In the genomic region with DNA sequence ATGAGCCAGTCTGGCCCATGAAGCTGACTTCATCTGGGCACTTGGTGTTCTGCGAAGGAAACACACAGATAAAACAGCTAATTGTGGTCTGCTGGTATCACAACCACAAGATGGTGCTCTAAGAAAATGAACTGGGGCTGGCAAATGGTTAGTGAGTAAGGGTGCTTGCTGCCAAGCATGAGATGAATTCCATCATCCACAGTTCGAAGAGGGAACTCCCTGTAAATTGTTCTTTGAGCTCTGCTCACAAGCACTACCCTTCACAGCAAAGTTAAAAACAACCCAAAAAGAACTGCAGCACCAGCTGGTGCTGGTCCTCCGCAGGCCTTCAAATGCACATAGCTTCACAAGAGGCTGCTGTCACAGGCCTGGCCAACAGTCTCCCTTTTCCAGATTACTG, we compare ENCODE assay signal across 8 mouse cellular contexts. TPM values are rescaled to one million over a fixed set of nuclear protein-coding genes. Genes with fewer than 3 reads are reported as not detected.
A peak's percentile ranks its signal among the peaks of the same experiment; 100 is the strongest.
DNase-seq lines count a peak whose midpoint lies in the region; ATAC-seq lines count a peak whose summit lies in the region.

No protein-coding gene starts in this region.

- peak; percentile 77 for DNase-seq in forebrain, embryonic 14.5 days (ENCODE audit: low spot score)
- DNase-seq in forebrain, embryonic 11.5 days (ENCODE audit: low spot score): no peak
- peak; percentile 68 for DNase-seq in 416B (ENCODE audit: low read depth)
- peak; percentile 66 to 76 for DNase-seq in cerebellum, postnatal 10 days
- DNase-seq in heart, postnatal 36 days: peak; percentile 28 to 54
- DNase-seq in left cerebral cortex, postnatal 4 days: peak; percentile 24
- peak; percentile 86 for DNase-seq in telencephalon, adult 2 months (ENCODE audit: low read depth, low spot score)

- no peak overlapping the region for H3K4me3 ChIP-seq in forebrain, embryonic 14.5 days (ENCODE audit: low read depth, low read length)
- H3K4me3 ChIP-seq in forebrain, embryonic 11.5 days (ENCODE audit: low read depth, low read length): no peak overlapping the region

- peaks cover 90% of the 10 kb centered on the region for H3K36me3 ChIP-seq in forebrain, embryonic 14.5 days (ENCODE audit: control insufficient read depth, insufficient read depth, low read length)
- H3K36me3 ChIP-seq in forebrain, embryonic 11.5 days (ENCODE audit: control insufficient read depth, insufficient read depth, low read length): peaks cover 7% of the 10 kb centered on the region; the same call in 1 of the 2 replicates

- no peak overlapping the region for H3K4me2 ChIP-seq in forebrain, embryonic 14.5 days (ENCODE audit: low read length)
- no peak overlapping the region for H3K4me2 ChIP-seq in forebrain, embryonic 11.5 days (ENCODE audit: low read depth, low read length, severe bottlenecking)

- H3K9me3 ChIP-seq in forebrain, embryonic 14.5 days (replicated peaks; ENCODE audit: control insufficient read depth, low read length): no peaks in the 10 kb centered on the region
- no peaks in the 10 kb centered on the region for H3K9me3 ChIP-seq in forebrain, embryonic 11.5 days (ENCODE audit: control insufficient read depth, low read length)

- no peaks in the 10 kb centered on the region for H3K27me3 ChIP-seq in forebrain, embryonic 14.5 days (replicated peaks; ENCODE audit: control insufficient read depth, insufficient read depth, low read length)
- H3K27me3 ChIP-seq in forebrain, embryonic 11.5 days (ENCODE audit: control insufficient read depth, insufficient read depth, low read length): no peaks in the 10 kb centered on the region

- peak; percentile 38; the same call in 1 of the 2 replicates for ATAC-seq in forebrain, embryonic 14.5 days
- no peak for ATAC-seq in forebrain, embryonic 11.5 days (replicated peaks; ENCODE audit: low FRiP score)
- ATAC-seq in erythroblast, adult 5-6 weeks (replicated peaks; ENCODE audit: low FRiP score, poor library complexity, severe bottlenecking): no peak

- H3K27ac ChIP-seq in forebrain, embryonic 14.5 days (ENCODE audit: low read depth, low read length): no peak overlapping the region
- no peak overlapping the region for H3K27ac ChIP-seq in forebrain, embryonic 11.5 days (ENCODE audit: low read depth, low read length)

- H3K4me1 ChIP-seq in forebrain, embryonic 14.5 days (ENCODE audit: control insufficient read depth, insufficient read depth, low read length): peaks cover 5% of the 10 kb centered on the region
- H3K4me1 ChIP-seq in forebrain, embryonic 11.5 days (replicated peaks; ENCODE audit: control insufficient read depth, insufficient read depth, low read length): peaks cover 5% of the 10 kb centered on the region; the same call in 1 of the 2 replicates

- 70% methylated on average over 3 of the region's 3 CpGs for WGBS in forebrain, embryonic 14.5 days
- WGBS in forebrain, embryonic 11.5 days: 88% methylated on average over 3 of the region's 3 CpGs

- intact Hi-C loops in heart, postnatal 36 days (cut with DNase I): loop anchor here (1.0 to 10.0 kb wide), 3 partner anchors 134 to 309 kb away; no protein-coding TSS in a partner anchor
- intact Hi-C loops in left cerebral cortex, postnatal 4 days (cut with DNase I): loop anchor here (2.0 to 5.0 kb wide), 2 partner anchors 132 to 155 kb away; a partner anchor contains a TSS

- H3K9ac ChIP-seq in forebrain, embryonic 14.5 days (ENCODE audit: low read length): no peak overlapping the region
- no peak overlapping the region for H3K9ac ChIP-seq in forebrain, embryonic 11.5 days (ENCODE audit: low read length)

RNA-seq across cellular contexts. Expression of a gene that starts 27.8 kb away (rescaled TPM):
- polyA plus RNA-seq in forebrain, embryonic 14.5 days (2014; fragmentation: Nextera tagmentation; extraction: Ambion mirVana): 206 and 233 TPM in 2 replicates
- 208 and 218 TPM in 2 replicates for polyA plus RNA-seq in forebrain, embryonic 11.5 days (2014; fragmentation: Nextera tagmentation; extraction: Ambion mirVana)
- 100 to 1,000 TPM; 225 to 237 TPM for total RNA-seq in heart, postnatal 36 days (2021)
- 100 to 1,000 TPM; 202 to 211 TPM for total RNA-seq in left cerebral cortex, postnatal 4 days (2021)
- 8.3 and 9.0 TPM in 2 replicates for total RNA-seq in erythroblast, adult 5-6 weeks (2015; ENCODE audit: low replicate concordance)
- 16.3 and 17.7 TPM in 2 replicates for total RNA-seq in erythroblast, adult 5-6 weeks (2017; ENCODE audit: low replicate concordance)

Comparison
In these comparisons a context has a peak if more than half of its experiments do, and no peak if none do; other contexts are left out.
1. RNA of a gene that starts 27.8 kb away (total RNA-seq): 225 to 237 TPM in heart, postnatal 36 days and 202 to 211 TPM in left cerebral cortex, postnatal 4 days; 8.3 to 17.7 TPM in erythroblast, adult 5-6 weeks; every median in the first group is over 10 times any median in the second.